Mouse (Mus musculus) T-helper 2 cell (primary cell): ENCODE results near the gene Neu3.

Experiments used
- in situ Hi-C: fragments of 300-600 bp; cut with MboI, MseI; formaldehyde crosslinking; loops from one replicate; pipeline ENCODE4 v1.15.1; 2025; ENCODE audit warnings: high pct_unique_total_duplicates

Gene Neu3

GRCm38 (mm10) chr7:99828083-99828570 is at the start of gene Neu3:
Gene Neu3 (minus strand): TSS chr7:99828417.
- in situ Hi-C loops = no loop called here

- in situ Hi-C loops = no loop called here
Observed at GRCm38 (mm10) chr7:99876345-99876744, 48.1 kb upstream of the Neu3 start.

- in situ Hi-C loops = no loop called here
Observed at GRCm38 (mm10) chr7:99875891-99876290, 47.7 kb upstream of the Neu3 start.

- in situ Hi-C loops = no loop called here
Observed at GRCm38 (mm10) chr7:99873965-99874364, 45.7 kb upstream of the Neu3 start.

GRCm38 (mm10) chr7:99869296-99869695 is 41.1 kb upstream of the Neu3 start:
- in situ Hi-C loops = no loop called here

- in situ Hi-C loops = no loop called here
Observed at GRCm38 (mm10) chr7:99865219-99865618, 37.0 kb upstream of the Neu3 start.

- in situ Hi-C loops = no loop called here
Observed at GRCm38 (mm10) chr7:99864241-99865028, 36.2 kb upstream of the Neu3 start.

GRCm38 (mm10) chr7:99863362-99863761 is 35.1 kb upstream of the Neu3 start, which contains the start of gene Spcs2:
Gene Spcs2 (minus strand): TSS chr7:99863462.
- in situ Hi-C loops = no loop called here

- in situ Hi-C loops = loop anchor here (5.0 to 10.0 kb wide), 2 partner anchors 37 to 474 kb away; partner anchors contain the start of gene Gdpd5
Observed at GRCm38 (mm10) chr7:99858813-99859585, 30.8 kb upstream of the Neu3 start, which contains the start of gene Xrra1. Gene Xrra1 (plus strand): TSS chr7:99859116.

GRCm38 (mm10) chr7:99858175-99858812 is 30.1 kb upstream of the Neu3 start:
- in situ Hi-C loops = loop anchor here (5.0 to 10.0 kb wide), 2 partner anchors 36 to 473 kb away; partner anchors contain the start of gene Gdpd5

GRCm38 (mm10) chr7:99856266-99856861 is 28.1 kb upstream of the Neu3 start:
- in situ Hi-C loops = loop anchor here (5.0 to 10.0 kb wide), 2 partner anchors 34 to 472 kb away; partner anchors contain the start of gene Gdpd5

- in situ Hi-C loops = loop anchor here (10.0 kb wide), 1 partner anchor 470 kb away; the partner anchor contains the start of gene Gdpd5
Observed at GRCm38 (mm10) chr7:99854311-99854710, 26.1 kb upstream of the Neu3 start.

- in situ Hi-C loops = loop anchor here (10.0 kb wide), 1 partner anchor 469 kb away; the partner anchor contains the start of gene Gdpd5
Observed at GRCm38 (mm10) chr7:99853350-99853749, 25.1 kb upstream of the Neu3 start.

GRCm38 (mm10) chr7:99851618-99852017 is 23.4 kb upstream of the Neu3 start:
- in situ Hi-C loops = loop anchor here (10.0 kb wide), 1 partner anchor 467 kb away; the partner anchor contains the start of gene Gdpd5

GRCm38 (mm10) chr7:99851121-99851520 is 22.9 kb upstream of the Neu3 start:
- in situ Hi-C loops = loop anchor here (10.0 kb wide), 1 partner anchor 466 kb away; the partner anchor contains the start of gene Gdpd5

- in situ Hi-C loops = loop anchor here (10.0 kb wide), 1 partner anchor 466 kb away; the partner anchor contains the start of gene Gdpd5
Observed at GRCm38 (mm10) chr7:99850534-99850933, 22.3 kb upstream of the Neu3 start.

GRCm38 (mm10) chr7:99845533-99846236 is 17.5 kb upstream of the Neu3 start:
- in situ Hi-C loops = no loop called here

- in situ Hi-C loops = no loop called here
Observed at GRCm38 (mm10) chr7:99838241-99838640, 10.0 kb upstream of the Neu3 start.

GRCm38 (mm10) chr7:99837358-99838071 is 9.3 kb upstream of the Neu3 start:
- in situ Hi-C loops = no loop called here

- in situ Hi-C loops = no loop called here
Observed at GRCm38 (mm10) chr7:99836781-99837180, 8.6 kb upstream of the Neu3 start.
